Mouse (Mus musculus): ENCODE data around the gene Rita1. TPM values are rescaled to one million over a fixed set of nuclear protein-coding genes. Genes with fewer than 3 reads are reported as not detected.

Rita1 gene
- total and polyA plus RNA-seq, 3 experiments: 14.2 to 16.0 (median 15.3) TPM

GRCm38 (mm10) chr5:120609246-120609775, 3.1 kb downstream of the Rita1 start:
- Histone ChIP-seq H3K27me3 (ENCODE audit: control insufficient read depth, insufficient read depth, low read length) (no peaks in the 10 kb centered on the region), H3K27ac (no peak overlapping the region), H3K9ac (ENCODE audit: low read depth, low read length) (no peak overlapping the region), H3K79me2 (replicated peaks; ENCODE audit: control insufficient read depth, insufficient read depth, low read length) (no peaks in the 10 kb centered on the region), H3K4me3 (no peak overlapping the region), H3K4me1 (ENCODE audit: control insufficient read depth, insufficient read depth, low read length) (peaks cover 7% of the 10 kb centered on the region), H3K36me3 (ENCODE audit: control insufficient read depth, insufficient read depth, low read length) (no peaks in the 10 kb centered on the region)
- WGBS: 75% methylated on average over 16 of the region's 16 CpGs
- intact Hi-C loops (cut with DNase I): no loop called here
- TF ChIP-seq CTCF (IDR thresholded peaks at IDR 0.05) (no peak), POLR2A (IDR thresholded peaks at IDR 0.05; ENCODE audit: insufficient read depth, low read depth, low read length) (no peak), EP300 (IDR thresholded peaks at IDR 0.05; ENCODE audit: insufficient read depth, low read depth, low read length) (no peak)
- DNase-seq: no peak

GRCm38 (mm10) chr5:120607335-120607734, 5.1 kb downstream of the Rita1 start:
- Histone ChIP-seq H3K27ac (no peak overlapping the region), H3K79me2 (replicated peaks; ENCODE audit: control insufficient read depth, insufficient read depth, low read length) (no peaks in the 10 kb centered on the region), H3K27me3 (ENCODE audit: control insufficient read depth, insufficient read depth, low read length) (no peaks in the 10 kb centered on the region), H3K4me3 (no peak overlapping the region), H3K9ac (ENCODE audit: low read depth, low read length) (no peak overlapping the region), H3K4me1 (ENCODE audit: control insufficient read depth, insufficient read depth, low read length) (peaks cover 3% of the 10 kb centered on the region), H3K36me3 (ENCODE audit: control insufficient read depth, insufficient read depth, low read length) (no peaks in the 10 kb centered on the region)
- intact Hi-C loops (cut with DNase I): no loop called here
- WGBS: 78% methylated on average over 3 of the region's 3 CpGs
- no peak for DNase-seq
- TF ChIP-seq CTCF (IDR thresholded peaks at IDR 0.05) (no peak), EP300 (IDR thresholded peaks at IDR 0.05; ENCODE audit: insufficient read depth, low read depth, low read length) (no peak), POLR2A (IDR thresholded peaks at IDR 0.05; ENCODE audit: insufficient read depth, low read depth, low read length) (no peak)

- Histone ChIP-seq H3K4me3 (no peak overlapping the region), H3K4me1 (ENCODE audit: control insufficient read depth, insufficient read depth, low read length) (peaks cover 3% of the 10 kb centered on the region), H3K27me3 (ENCODE audit: control insufficient read depth, insufficient read depth, low read length) (no peaks in the 10 kb centered on the region), H3K79me2 (replicated peaks; ENCODE audit: control insufficient read depth, insufficient read depth, low read length) (no peaks in the 10 kb centered on the region), H3K36me3 (ENCODE audit: control insufficient read depth, insufficient read depth, low read length) (no peaks in the 10 kb centered on the region), H3K9ac (ENCODE audit: low read depth, low read length) (no peak overlapping the region), H3K27ac (no peak overlapping the region)
- TF ChIP-seq POLR2A (IDR thresholded peaks at IDR 0.05; ENCODE audit: insufficient read depth, low read depth, low read length) (no peak), EP300 (IDR thresholded peaks at IDR 0.05; ENCODE audit: insufficient read depth, low read depth, low read length) (no peak), CTCF (IDR thresholded peaks at IDR 0.05) (no peak)
- intact Hi-C loops (cut with DNase I): no loop called here
- no peak for DNase-seq
- WGBS: 75% methylated on average over 25 of the region's 25 CpGs
These were observed 5.7 kb downstream of the Rita1 start for GRCm38 (mm10) chr5:120606590-120607200.

GRCm38 (mm10) chr5:120605688-120606087, 6.7 kb downstream of the Rita1 start:
- TF ChIP-seq CTCF (IDR thresholded peaks at IDR 0.05): peak; percentile 91
- TF ChIP-seq EP300 (IDR thresholded peaks at IDR 0.05; ENCODE audit: insufficient read depth, low read depth, low read length): 0 out of 2 replicates have a peak, but pooled peaks have one; percentile 67
- TF ChIP-seq POLR2A (IDR thresholded peaks at IDR 0.05; ENCODE audit: insufficient read depth, low read depth, low read length): no peak
- Histone ChIP-seq H3K79me2 (replicated peaks; ENCODE audit: control insufficient read depth, insufficient read depth, low read length) (no peaks in the 10 kb centered on the region), H3K4me3 (no peak overlapping the region), H3K4me1 (ENCODE audit: control insufficient read depth, insufficient read depth, low read length) (peaks cover 3% of the 10 kb centered on the region; the same call in 1 of the 2 replicates), H3K9ac (ENCODE audit: low read depth, low read length) (no peak overlapping the region), H3K27ac (no peak overlapping the region), H3K27me3 (ENCODE audit: control insufficient read depth, insufficient read depth, low read length) (no peaks in the 10 kb centered on the region), H3K36me3 (ENCODE audit: control insufficient read depth, insufficient read depth, low read length) (no peaks in the 10 kb centered on the region)
- WGBS: 1% methylated on average over 6 of the region's 8 CpGs
- DNase-seq: peak; percentile 85 to 86
- intact Hi-C loops (cut with DNase I): loop anchor here (1.0 to 2.0 kb wide), 2 partner anchors 15 to 100 kb away; no protein-coding TSS in a partner anchor

- intact Hi-C loops (cut with DNase I): loop anchor here (1.0 to 2.0 kb wide), 2 partner anchors 14 to 100 kb away; no protein-coding TSS in a partner anchor
- Histone ChIP-seq H3K27me3 (ENCODE audit: control insufficient read depth, insufficient read depth, low read length) (no peaks in the 10 kb centered on the region), H3K9ac (ENCODE audit: low read depth, low read length) (0 out of 2 replicates have a peak overlapping the region, but pooled peaks have one; percentile 7), H3K36me3 (ENCODE audit: control insufficient read depth, insufficient read depth, low read length) (no peaks in the 10 kb centered on the region), H3K4me3 (no peak overlapping the region), H3K79me2 (replicated peaks; ENCODE audit: control insufficient read depth, insufficient read depth, low read length) (no peaks in the 10 kb centered on the region), H3K4me1 (ENCODE audit: control insufficient read depth, insufficient read depth, low read length) (peaks cover 4% of the 10 kb centered on the region; the same call in 1 of the 2 replicates), H3K27ac (no peak overlapping the region)
- DNase-seq: no peak
- TF ChIP-seq CTCF (IDR thresholded peaks at IDR 0.05) (no peak), POLR2A (IDR thresholded peaks at IDR 0.05; ENCODE audit: insufficient read depth, low read depth, low read length) (no peak), EP300 (IDR thresholded peaks at IDR 0.05; ENCODE audit: insufficient read depth, low read depth, low read length) (no peak)
- 2% methylated on average over 10 of the region's 10 CpGs for WGBS
These were observed 7.1 kb downstream of the Rita1 start for GRCm38 (mm10) chr5:120605241-120605661.

- peak; percentile 78 to 86 for DNase-seq
- H3K79me2 ChIP-seq (replicated peaks; ENCODE audit: control insufficient read depth, insufficient read depth, low read length): no peaks in the 10 kb centered on the region
- 6% methylated on average over 6 of the region's 6 CpGs for WGBS
- intact Hi-C loops (cut with DNase I): loop anchor here (1.0 to 5.0 kb wide), 3 partner anchors 14 to 100 kb away; no protein-coding TSS in a partner anchor
- H3K9ac ChIP-seq (ENCODE audit: low read depth, low read length): no peak overlapping the region
- TF ChIP-seq CTCF (IDR thresholded peaks at IDR 0.05) (peak; percentile 69), POLR2A (IDR thresholded peaks at IDR 0.05; ENCODE audit: insufficient read depth, low read depth, low read length) (no peak), EP300 (IDR thresholded peaks at IDR 0.05; ENCODE audit: insufficient read depth, low read depth, low read length) (0 out of 2 replicates have a peak, but pooled peaks have one; percentile 45)
- H3K27ac ChIP-seq: no peak overlapping the region
- no peaks in the 10 kb centered on the region for H3K36me3 ChIP-seq (ENCODE audit: control insufficient read depth, insufficient read depth, low read length)
- peaks cover 4% of the 10 kb centered on the region; the same call in 1 of the 2 replicates for H3K4me1 ChIP-seq (ENCODE audit: control insufficient read depth, insufficient read depth, low read length)
- H3K27me3 ChIP-seq (ENCODE audit: control insufficient read depth, insufficient read depth, low read length): no peaks in the 10 kb centered on the region
- no peak overlapping the region for H3K4me3 ChIP-seq
These were observed 7.5 kb downstream of the Rita1 start for GRCm38 (mm10) chr5:120604839-120605238.

All from heart, adult 2 months (tissue).